In genomic region chrX:73730908-73731307, GRCm38 (mm10) we compare ENCODE assay signal across 25 mouse cellular contexts. TPM values are rescaled to one million over a fixed set of nuclear protein-coding genes. Genes with fewer than 3 reads are reported as not detected.
DNase-seq lines count a peak whose midpoint lies in the region; ATAC-seq and TF ChIP-seq lines count a peak whose summit lies in the region.
"Had no signal": no experiment of that assay in that cellular context is flagged by ENCODE, and none has a peak within 500 bp of the region (broad histone marks: within the 10 kb centered on the region; RNA-seq: fewer than 3 reads in every experiment).

No protein-coding gene starts in this region.

- no peaks in the 10 kb centered on the region for H3K9me3 ChIP-seq in liver, postnatal 0 days (ENCODE audit: low read length)
- H3K9me3 ChIP-seq in stomach, embryonic 16.5 days (replicated peaks; ENCODE audit: control insufficient read depth, low read length) = no peaks in the 10 kb centered on the region
- H3K9me3 ChIP-seq in stomach, postnatal 0 days (ENCODE audit: control insufficient read depth, low read length) = no peaks in the 10 kb centered on the region
- no peaks in the 10 kb centered on the region for H3K9me3 ChIP-seq in intestine, postnatal 0 days (ENCODE audit: control insufficient read depth)
- H3K9me3 ChIP-seq: embryonic facial prominence, embryonic 10.5 days; embryonic facial prominence, embryonic 12.5 days; forebrain, embryonic 13.5 days; G1E had no signal

- no peaks in the 10 kb centered on the region for H3K4me1 ChIP-seq in liver, adult 2 months (ENCODE audit: control insufficient read depth, insufficient read depth, low read length)
- no peaks in the 10 kb centered on the region for H3K4me1 ChIP-seq in liver, postnatal 0 days (ENCODE audit: insufficient read depth)
- no peaks in the 10 kb centered on the region for H3K4me1 ChIP-seq in stomach, embryonic 16.5 days (ENCODE audit: control insufficient read depth, insufficient read depth, low read length)
- H3K4me1 ChIP-seq in stomach, postnatal 0 days (replicated peaks; ENCODE audit: control insufficient read depth, insufficient read depth) = no peaks in the 10 kb centered on the region
- no peaks in the 10 kb centered on the region for H3K4me1 ChIP-seq in intestine, postnatal 0 days (replicated peaks; ENCODE audit: control insufficient read depth, insufficient read depth, low read length)
- H3K4me1 ChIP-seq: embryonic facial prominence, embryonic 10.5 days; embryonic facial prominence, embryonic 12.5 days; forebrain, embryonic 13.5 days had no signal

- WGBS in liver, adult 2 months = 19% methylated on average over 1 of the region's 1 CpGs
- 32% methylated on average over 1 of the region's 1 CpGs for WGBS in liver, postnatal 0 days (ENCODE audit: insufficient replicate concordance)
- 59% methylated on average over 1 of the region's 1 CpGs for WGBS in stomach, embryonic 16.5 days
- WGBS in stomach, postnatal 0 days = 59% methylated on average over 1 of the region's 1 CpGs
- 28% methylated on average over 1 of the region's 1 CpGs for WGBS in intestine, postnatal 0 days

- no peak overlapping the region for H3K27ac ChIP-seq in liver, adult 2 months (replicated peaks; ENCODE audit: insufficient read depth, low read depth, low read length)
- H3K27ac ChIP-seq in liver, postnatal 0 days (ENCODE audit: low read depth) = no peak overlapping the region
- no peak overlapping the region for H3K27ac ChIP-seq in stomach, embryonic 16.5 days (ENCODE audit: low read length)
- no peak overlapping the region for H3K27ac ChIP-seq in stomach, postnatal 0 days (replicated peaks)
- 0 out of 2 replicates have a peak overlapping the region, but pooled peaks have one; percentile 28 for H3K27ac ChIP-seq in intestine, postnatal 0 days (ENCODE audit: low read depth, low read length)
- H3K27ac ChIP-seq: embryonic facial prominence, embryonic 10.5 days; embryonic facial prominence, embryonic 12.5 days; forebrain, embryonic 13.5 days had no signal

- TF ChIP-seq CTCF in liver, adult 2 months (IDR thresholded peaks at IDR 0.05; ENCODE audit: low read depth, low read length) = no peak
- no peak for TF ChIP-seq CTCF in liver, postnatal 0 days (IDR thresholded peaks at IDR 0.05; ENCODE audit: low read depth)
- TF ChIP-seq CTCF in stomach, postnatal 0 days (IDR thresholded peaks at IDR 0.05; ENCODE audit: low read depth) = no peak
- TF ChIP-seq CTCF in intestine, postnatal 0 days (IDR thresholded peaks at IDR 0.05; ENCODE audit: low read depth) = no peak

- no peaks in the 10 kb centered on the region for H3K27me3 ChIP-seq in liver, adult 2 months (ENCODE audit: control insufficient read depth, insufficient read depth, low read length)
- H3K27me3 ChIP-seq in liver, postnatal 0 days (ENCODE audit: insufficient read depth, low read length) = no peaks in the 10 kb centered on the region
- H3K27me3 ChIP-seq in stomach, embryonic 16.5 days (ENCODE audit: control insufficient read depth, insufficient read depth, low read length) = no peaks in the 10 kb centered on the region
- no peaks in the 10 kb centered on the region for H3K27me3 ChIP-seq in stomach, postnatal 0 days (ENCODE audit: control insufficient read depth, insufficient read depth, low read length)
- no peaks in the 10 kb centered on the region for H3K27me3 ChIP-seq in intestine, postnatal 0 days (replicated peaks; ENCODE audit: control insufficient read depth, insufficient read depth, low read length)
- H3K27me3 ChIP-seq: CH12.LX; embryonic facial prominence, embryonic 12.5 days; forebrain, embryonic 13.5 days had no signal

- H3K4me3 ChIP-seq in liver, adult 2 months (ENCODE audit: insufficient read depth, low read depth, low read length) = no peak overlapping the region
- no peak overlapping the region for H3K4me3 ChIP-seq in liver, postnatal 0 days (ENCODE audit: low read depth, low read length)
- no peak overlapping the region for H3K4me3 ChIP-seq in stomach, embryonic 16.5 days (replicated peaks; ENCODE audit: low read length)
- no peak overlapping the region for H3K4me3 ChIP-seq in stomach, postnatal 0 days (ENCODE audit: low read depth, low read length)
- H3K4me3 ChIP-seq in intestine, postnatal 0 days (ENCODE audit: low read depth, low read length) = no peak overlapping the region
- H3K4me3 ChIP-seq: embryonic facial prominence, embryonic 10.5 days; embryonic facial prominence, embryonic 12.5 days; forebrain, embryonic 13.5 days had no signal

- peaks cover 14% of the 10 kb centered on the region; the same call in 1 of the 2 replicates for H3K36me3 ChIP-seq in liver, adult 2 months (ENCODE audit: control insufficient read depth, insufficient read depth, low read length)
- H3K36me3 ChIP-seq in liver, postnatal 0 days (replicated peaks; ENCODE audit: insufficient read depth, low read length) = peaks cover 5% of the 10 kb centered on the region; the same call in 1 of the 2 replicates
- H3K36me3 ChIP-seq in stomach, embryonic 16.5 days (ENCODE audit: control insufficient read depth, insufficient read depth, low read length) = no peaks in the 10 kb centered on the region; the same call in 1 of the 2 replicates
- no peaks in the 10 kb centered on the region for H3K36me3 ChIP-seq in stomach, postnatal 0 days (ENCODE audit: control insufficient read depth, insufficient read depth, low read length)
- peaks cover 7% of the 10 kb centered on the region; the same call in 1 of the 2 replicates for H3K36me3 ChIP-seq in intestine, postnatal 0 days (ENCODE audit: control insufficient read depth, insufficient read depth)
- H3K36me3 ChIP-seq: embryonic facial prominence, embryonic 12.5 days had no signal

- no peak overlapping the region for H3K9ac ChIP-seq in liver, adult 2 months (ENCODE audit: low read depth, low read length)
- H3K9ac ChIP-seq in liver, postnatal 0 days (replicated peaks) = no peak overlapping the region
- H3K9ac ChIP-seq in stomach, embryonic 16.5 days (ENCODE audit: low read length) = no peak overlapping the region
- no peak overlapping the region for H3K9ac ChIP-seq in stomach, postnatal 0 days (ENCODE audit: low read length)
- H3K9ac ChIP-seq in intestine, postnatal 0 days (ENCODE audit: low read depth, low read length) = no peak overlapping the region
- H3K9ac ChIP-seq: embryonic facial prominence, embryonic 12.5 days; forebrain, embryonic 13.5 days had no signal

- peak; percentile 57 for DNase-seq in liver, adult 2 months (ENCODE audit: extremely low read depth, low read depth, low spot score)
- DNase-seq in liver, postnatal 0 days = no peak
- DNase-seq in stomach, postnatal 0 days (ENCODE audit: low spot score) = no peak
- peak; percentile 73 for DNase-seq in yolk sac, embryonic 10.5 days (ENCODE audit: low spot score)
- no peak for DNase-seq in urinary bladder, postnatal 36 days (ENCODE audit: low spot score in 2 of 2)
- no peak for DNase-seq in kidney, postnatal 36 days
- DNase-seq: adrenal gland, adult 8-10 months; adrenal gland, postnatal 14 days; adrenal gland, postnatal 36 days; B cell, adult 2 months; cerebellum, adult 11-12 months; cerebellum, adult 2 months; cerebellum, adult 9-10 months; cerebellum, postnatal 10 days; cerebellum, postnatal 25 days had no signal

- no peak for TF ChIP-seq POLR2A in liver, adult 2 months (IDR thresholded peaks at IDR 0.05; ENCODE audit: extremely low read depth, insufficient read depth, low read length)

- ATAC-seq in liver, postnatal 0 days = no peak
- ATAC-seq in stomach, embryonic 16.5 days (ENCODE audit: insufficient read depth, low FRiP score) = 0 out of 2 replicates have a peak, but pooled peaks have one; percentile 13
- ATAC-seq in stomach, postnatal 0 days (ENCODE audit: low FRiP score, low TSS enrichment) = no peak
- ATAC-seq in intestine, postnatal 0 days = peak; percentile 95
- ATAC-seq: activated CD4-positive, CD25-positive, alpha-beta regulatory T cell, adult 4 months; CD4-positive, CD25-positive, alpha-beta regulatory T cell, adult 4 months; forebrain, embryonic 13.5 days; Patski had no signal

- no peak for TF ChIP-seq EP300 in liver, postnatal 0 days (IDR thresholded peaks at IDR 0.05; ENCODE audit: low read depth)
- TF ChIP-seq EP300 in stomach, postnatal 0 days (optimal IDR thresholded peaks at IDR 0.05) = no peak

- H3K79me2 ChIP-seq in liver, adult 2 months (ENCODE audit: control insufficient read depth, insufficient read depth, low read length) = no peaks in the 10 kb centered on the region

- H3K4me2 ChIP-seq in liver, postnatal 0 days (ENCODE audit: low read depth, low read length) = no peak overlapping the region
- H3K4me2 ChIP-seq in stomach, embryonic 16.5 days (ENCODE audit: low read depth, low read length) = no peak overlapping the region
- H3K4me2 ChIP-seq in stomach, postnatal 0 days (replicated peaks; ENCODE audit: low read depth) = no peak overlapping the region
- no peak overlapping the region for H3K4me2 ChIP-seq in intestine, postnatal 0 days (replicated peaks; ENCODE audit: low read depth)
- H3K4me2 ChIP-seq: embryonic facial prominence, embryonic 12.5 days; forebrain, embryonic 13.5 days had no signal

RNA-seq across cellular contexts. Expression of gene Abcd1, which starts 14.5 kb away (rescaled TPM):
- total RNA-seq in liver, adult 2 months (2014; rRNA removed) = 8.6 and 9.3 TPM in 2 replicates
- 24.3 and 26.2 TPM in 2 replicates for polyA plus RNA-seq in liver, adult 2 months (2012; rRNA removed)
- polyA plus RNA-seq in liver, postnatal 0 days (2015; fragmentation: Nextera tagmentation; extraction: Ambion mirVana) = 7.0 and 7.5 TPM in 2 replicates
- polyA plus RNA-seq in stomach, embryonic 16.5 days (2015; fragmentation: Nextera tagmentation; extraction: Ambion mirVana) = 20.3 and 20.8 TPM in 2 replicates
- polyA plus RNA-seq in stomach, postnatal 0 days (2015; fragmentation: Nextera tagmentation; extraction: Ambion mirVana) = 9.3 and 9.4 TPM in 2 replicates
- 46.5 and 51.3 TPM in 2 replicates for polyA plus RNA-seq in intestine, postnatal 0 days (2015; fragmentation: Nextera tagmentation; extraction: Ambion mirVana)

RNA-seq across cellular contexts. Expression of gene Bcap31, which starts 14.9 kb away (rescaled TPM):
- 154 and 168 TPM in 2 replicates for total RNA-seq in liver, adult 2 months (2014; rRNA removed)
- polyA plus RNA-seq in liver, adult 2 months (2012; rRNA removed) = 69.8 and 85.5 TPM in 2 replicates
- 143 and 144 TPM in 2 replicates for polyA plus RNA-seq in liver, postnatal 0 days (2015; fragmentation: Nextera tagmentation; extraction: Ambion mirVana)
- 290 and 308 TPM in 2 replicates for polyA plus RNA-seq in stomach, embryonic 16.5 days (2015; fragmentation: Nextera tagmentation; extraction: Ambion mirVana)
- 270 and 283 TPM in 2 replicates for polyA plus RNA-seq in stomach, postnatal 0 days (2015; fragmentation: Nextera tagmentation; extraction: Ambion mirVana)
- 380 and 382 TPM in 2 replicates for polyA plus RNA-seq in intestine, postnatal 0 days (2015; fragmentation: Nextera tagmentation; extraction: Ambion mirVana)

RNA-seq across cellular contexts. Expression of gene Plxnb3, which starts 26.0 kb away (rescaled TPM):
- 0.07 and 0.09 TPM in 2 replicates for total RNA-seq in liver, adult 2 months (2014; rRNA removed)
- 0.15 and 0.20 TPM in 2 replicates for polyA plus RNA-seq in liver, adult 2 months (2012; rRNA removed)
- 0.15 and 0.23 TPM in 2 replicates for polyA plus RNA-seq in liver, postnatal 0 days (2015; fragmentation: Nextera tagmentation; extraction: Ambion mirVana)
- 0.77 and 1.1 TPM in 2 replicates for polyA plus RNA-seq in stomach, embryonic 16.5 days (2015; fragmentation: Nextera tagmentation; extraction: Ambion mirVana)
- polyA plus RNA-seq in stomach, postnatal 0 days (2015; fragmentation: Nextera tagmentation; extraction: Ambion mirVana) = 0.30 and 0.36 TPM in 2 replicates
- polyA plus RNA-seq in intestine, postnatal 0 days (2015; fragmentation: Nextera tagmentation; extraction: Ambion mirVana) = 0.22 and 0.27 TPM in 2 replicates
- polyA plus RNA-seq: activated CD4-positive, CD25-positive, alpha-beta regulatory T cell, adult 4 months; CD4-positive, CD25-positive, alpha-beta regulatory T cell, adult 4 months had no signal

RNA-seq across cellular contexts. Expression of gene Srpk3, which starts 43.3 kb away (rescaled TPM):
- 0.27 TPM in 1 of 2 replicates, not detected in the other for total RNA-seq in liver, adult 2 months (2014; rRNA removed)
- 0.16 and 0.72 TPM in 2 replicates for polyA plus RNA-seq in liver, adult 2 months (2012; rRNA removed)
- 1.7 TPM in 2 replicates for polyA plus RNA-seq in liver, postnatal 0 days (2015; fragmentation: Nextera tagmentation; extraction: Ambion mirVana)
- 4.8 and 15.1 TPM in 2 replicates for polyA plus RNA-seq in stomach, embryonic 16.5 days (2015; fragmentation: Nextera tagmentation; extraction: Ambion mirVana)
- polyA plus RNA-seq in stomach, postnatal 0 days (2015; fragmentation: Nextera tagmentation; extraction: Ambion mirVana) = 2.2 and 2.6 TPM in 2 replicates
- polyA plus RNA-seq in intestine, postnatal 0 days (2015; fragmentation: Nextera tagmentation; extraction: Ambion mirVana) = 0.90 and 1.3 TPM in 2 replicates
- polyA plus RNA-seq: G1E had no signal

RNA-seq across cellular contexts. Expression of gene Idh3g, which starts 55.8 kb away (rescaled TPM):
- total RNA-seq in liver, adult 2 months (2014; rRNA removed) = 81.1 and 84.7 TPM in 2 replicates
- polyA plus RNA-seq in liver, adult 2 months (2012; rRNA removed) = 130 and 161 TPM in 2 replicates
- polyA plus RNA-seq in liver, postnatal 0 days (2015; fragmentation: Nextera tagmentation; extraction: Ambion mirVana) = 83.7 and 88.1 TPM in 2 replicates
- 197 and 209 TPM in 2 replicates for polyA plus RNA-seq in stomach, embryonic 16.5 days (2015; fragmentation: Nextera tagmentation; extraction: Ambion mirVana)
- 130 and 133 TPM in 2 replicates for polyA plus RNA-seq in stomach, postnatal 0 days (2015; fragmentation: Nextera tagmentation; extraction: Ambion mirVana)
- 142 and 145 TPM in 2 replicates for polyA plus RNA-seq in intestine, postnatal 0 days (2015; fragmentation: Nextera tagmentation; extraction: Ambion mirVana)

Comparison
In these comparisons a context has a peak if more than half of its experiments do, and no peak if none do; other contexts are left out.
1. DNase-seq: peak in liver, adult 2 months (single experiment) and yolk sac, embryonic 10.5 days (single experiment); none in liver, postnatal 0 days (single experiment), stomach, postnatal 0 days (single experiment), urinary bladder, postnatal 36 days (0 of 2) and kidney, postnatal 36 days (0 of 2).
2. ATAC-seq: peak in stomach, embryonic 16.5 days (single experiment) and intestine, postnatal 0 days (single experiment); none in liver, postnatal 0 days (single experiment) and stomach, postnatal 0 days (single experiment).